Mouse (Mus musculus): Measurements from ENCODE around the gene Sik2. TPM values are rescaled to one million over a fixed set of nuclear protein-coding genes. Genes with fewer than 3 reads are reported as not detected.

Gene Sik2
- total RNA-seq, 2 experiments from 2014 or later = 39.5 to 45.2 TPM

DNA sequence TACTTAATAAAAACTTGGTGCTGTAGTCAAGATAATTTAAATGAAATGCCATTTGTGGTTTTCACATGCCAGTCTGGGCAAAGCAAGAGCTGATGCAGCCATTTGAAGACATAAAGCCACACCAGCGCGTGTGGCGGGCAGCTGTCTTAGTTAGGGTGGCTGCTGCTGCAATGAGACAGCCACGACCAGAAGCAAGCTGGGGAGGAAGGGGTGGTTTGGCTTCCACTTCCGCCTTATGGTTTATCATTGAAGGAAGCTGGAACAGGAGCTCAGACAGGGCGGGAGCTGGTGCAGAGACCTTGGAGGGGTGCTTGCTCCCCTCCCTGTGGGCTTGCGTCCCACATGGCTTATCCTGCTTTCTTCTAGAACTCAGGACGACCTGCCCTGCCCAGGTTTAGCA lies 143.1 kb downstream of the Sik2 start:
- DNase-seq (ENCODE audit: low spot score in 2 of 2) = no peak
- Histone ChIP-seq H3K4me3 (no peak overlapping the region), H3K27ac (no peak overlapping the region)
- TF ChIP-seq CTCF (conservative IDR thresholded peaks at IDR 0.05) = no peak

DNA sequence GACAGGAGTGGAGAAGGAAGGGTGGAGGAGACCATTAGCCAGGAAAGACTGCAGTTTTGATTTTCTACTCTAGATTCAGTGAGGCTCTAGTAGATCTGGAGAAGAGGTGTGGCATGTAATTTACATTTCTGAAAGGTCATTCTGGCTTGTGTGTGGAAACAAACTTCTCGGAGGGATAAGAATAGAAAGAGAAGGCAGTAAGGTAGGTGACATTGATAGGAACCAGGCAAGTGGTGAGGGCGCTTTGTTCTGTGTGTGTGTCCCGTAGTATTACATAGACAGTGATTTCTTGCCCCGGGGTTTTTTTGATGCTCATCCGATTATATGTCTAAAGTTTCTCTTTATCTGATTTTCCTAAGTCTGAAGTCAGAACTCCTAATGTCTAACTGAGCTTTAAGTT lies 144.0 kb downstream of the Sik2 start:
- H3K4me3 ChIP-seq = no peak overlapping the region
- H3K27ac ChIP-seq = no peak overlapping the region
- no peak for TF ChIP-seq CTCF (conservative IDR thresholded peaks at IDR 0.05)
- no peak for DNase-seq (ENCODE audit: low spot score in 2 of 2)

DNA sequence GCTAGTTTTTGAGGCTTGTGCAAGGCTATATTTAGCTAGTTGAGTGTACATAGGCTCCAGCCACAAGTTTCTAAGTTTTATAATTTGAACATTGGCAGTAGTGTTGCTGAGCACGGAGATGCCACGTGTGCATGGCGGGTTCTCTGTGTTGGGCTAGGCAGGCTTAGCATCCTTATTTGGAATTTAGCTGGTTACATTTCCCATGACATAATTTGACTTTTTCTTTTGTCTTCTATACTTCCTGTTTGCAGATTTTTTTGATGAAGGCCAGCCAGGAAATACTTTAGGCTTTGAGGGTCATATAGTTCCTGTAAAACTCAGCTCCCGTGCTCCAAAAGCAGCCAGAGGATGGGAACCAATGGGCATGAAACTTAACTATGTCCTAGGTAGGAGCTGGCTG lies 145.0 kb downstream of the Sik2 start:
- Histone ChIP-seq H3K4me3 (no peak overlapping the region), H3K27ac (no peak overlapping the region)
- no peak for TF ChIP-seq CTCF (conservative IDR thresholded peaks at IDR 0.05)
- DNase-seq (ENCODE audit: low spot score in 2 of 2) = no peak

DNA sequence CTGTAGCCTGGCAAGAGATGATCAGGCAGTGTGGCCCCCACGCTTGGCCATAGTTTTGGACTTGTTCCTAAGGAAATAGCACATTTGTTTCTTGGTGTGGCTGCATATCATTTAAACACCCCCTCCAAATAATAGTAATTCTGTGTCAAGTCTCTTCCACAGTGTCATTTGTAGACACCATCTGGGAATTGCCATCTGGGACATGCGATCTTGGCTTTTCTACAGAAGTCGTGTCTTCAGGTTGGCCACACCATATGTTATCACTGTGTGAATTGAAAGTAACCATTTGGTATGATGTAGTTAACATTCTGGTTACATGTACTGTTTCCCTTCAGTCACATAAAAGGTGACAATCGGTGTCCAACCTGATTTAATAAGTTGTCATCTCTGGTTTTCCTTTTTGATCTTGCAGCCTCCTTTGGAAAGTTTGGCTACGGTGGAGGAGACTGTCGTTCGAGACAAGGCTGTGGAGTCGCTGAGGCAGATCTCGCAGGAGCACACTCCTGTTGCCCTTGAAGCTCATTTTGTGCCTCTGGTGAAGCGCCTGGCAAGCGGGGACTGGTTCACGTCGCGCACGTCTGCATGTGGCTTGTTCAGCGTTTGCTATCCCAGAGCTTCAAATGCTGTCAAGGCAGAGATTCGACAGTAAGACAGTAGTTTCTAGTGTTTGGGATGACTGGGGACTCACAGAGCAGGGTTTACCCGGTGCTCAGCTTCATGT lies 147.6 kb downstream of the Sik2 start:
- Histone ChIP-seq H3K4me3 (no peak overlapping the region), H3K27ac (no peak overlapping the region)
- peak; percentile 55 to 56 for DNase-seq (ENCODE audit: low spot score in 2 of 2)
- TF ChIP-seq CTCF (conservative IDR thresholded peaks at IDR 0.05) = no peak

DNA sequence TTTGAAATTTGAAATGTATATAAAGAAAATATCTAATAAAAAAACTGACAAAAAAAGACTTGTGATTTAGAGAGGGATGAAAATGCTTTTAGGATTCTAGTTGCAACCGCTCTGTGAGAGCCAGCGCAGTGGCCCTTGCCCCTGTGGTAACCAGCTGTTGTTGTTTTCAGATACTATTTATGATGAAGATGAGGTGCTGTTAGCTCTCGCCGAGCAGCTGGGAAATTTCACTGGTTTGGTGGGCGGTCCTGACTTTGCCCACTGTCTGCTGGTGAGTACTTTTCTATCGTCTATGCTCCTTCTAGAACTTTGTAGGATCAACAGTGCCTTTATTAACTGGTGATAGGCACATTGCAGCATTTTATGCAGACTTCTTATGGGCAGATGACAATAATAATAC lies 150.2 kb downstream of the Sik2 start:
- no peak for TF ChIP-seq CTCF (conservative IDR thresholded peaks at IDR 0.05)
- DNase-seq (ENCODE audit: low spot score in 2 of 2) = no peak
- no peak overlapping the region for H3K27ac ChIP-seq
- no peak overlapping the region for H3K4me3 ChIP-seq

DNA sequence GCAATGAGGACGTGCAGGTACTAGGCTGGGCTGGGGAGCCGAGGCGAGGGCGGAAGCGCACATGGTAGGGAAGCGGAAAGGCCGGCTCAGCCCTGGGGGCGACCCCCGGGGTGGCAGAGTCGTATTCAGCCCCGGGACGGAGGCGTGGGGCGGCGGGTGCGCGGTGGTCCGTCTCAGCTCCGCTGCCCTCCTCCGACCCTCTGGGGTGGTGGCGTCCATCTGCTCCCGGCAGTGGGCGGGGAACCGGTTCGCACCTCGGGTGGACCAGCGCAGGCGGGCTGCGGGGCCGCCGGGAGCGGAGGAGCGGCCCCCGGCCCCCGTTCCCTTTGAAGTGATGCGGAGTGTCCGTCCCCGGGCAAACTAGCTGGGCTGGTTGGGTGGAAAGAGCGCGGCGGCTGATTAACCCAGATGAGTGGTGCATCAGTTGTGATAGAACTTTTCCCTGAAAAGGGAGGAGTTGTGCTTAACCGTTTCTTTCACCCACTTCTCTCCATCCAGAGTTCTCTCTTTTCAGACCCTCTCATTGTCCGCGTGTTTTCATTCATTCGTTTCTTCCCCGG lies 151.7 kb downstream of the Sik2 start:
- no peak for DNase-seq (ENCODE audit: low spot score in 2 of 2)
- Histone ChIP-seq H3K4me3 (peak overlapping the region; percentile 89), H3K27ac (peak overlapping the region; percentile 90)
- TF ChIP-seq CTCF (conservative IDR thresholded peaks at IDR 0.05) = no peak

DNA sequence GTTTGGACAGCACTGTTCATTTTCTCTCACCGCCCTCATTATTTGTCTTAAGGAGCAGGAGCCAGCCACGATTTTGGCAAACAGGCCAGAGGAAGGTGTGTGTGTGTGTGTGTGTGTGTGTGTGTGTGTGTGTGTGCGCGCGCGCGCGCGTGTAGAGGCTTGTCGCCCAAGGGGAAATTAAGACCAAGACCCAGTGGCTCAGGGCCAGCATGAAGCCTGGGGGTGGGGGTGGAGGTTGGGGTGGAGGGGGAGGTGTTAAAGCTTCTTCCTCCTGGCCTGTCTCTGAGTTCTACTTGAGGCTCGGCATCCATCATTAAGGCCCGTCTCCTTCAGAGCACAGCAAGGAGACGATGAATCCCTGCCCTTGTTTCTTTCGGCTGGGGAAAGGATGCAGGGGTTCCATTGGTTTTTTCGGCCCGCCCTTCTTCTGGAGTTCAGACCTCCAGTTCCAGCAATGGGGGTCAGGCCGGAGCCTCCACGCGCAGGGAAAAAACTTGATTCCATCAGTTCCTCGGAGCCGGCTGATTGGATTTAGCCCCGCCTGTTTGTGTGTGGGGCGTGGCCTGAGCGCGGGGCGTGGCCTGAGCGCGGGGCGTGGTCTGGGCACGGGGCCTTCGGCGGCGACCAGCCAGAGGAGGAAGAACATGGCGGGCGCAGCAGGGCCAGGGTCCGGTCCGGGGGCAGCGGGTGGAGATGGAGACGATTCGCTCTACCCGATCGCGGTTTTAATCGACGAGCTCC lies 152.4 kb downstream of the Sik2 start:
- no peak for TF ChIP-seq CTCF (conservative IDR thresholded peaks at IDR 0.05)
- Histone ChIP-seq H3K27ac (peak overlapping the region; percentile 90), H3K4me3 (peak overlapping the region; percentile 89)

DNA sequence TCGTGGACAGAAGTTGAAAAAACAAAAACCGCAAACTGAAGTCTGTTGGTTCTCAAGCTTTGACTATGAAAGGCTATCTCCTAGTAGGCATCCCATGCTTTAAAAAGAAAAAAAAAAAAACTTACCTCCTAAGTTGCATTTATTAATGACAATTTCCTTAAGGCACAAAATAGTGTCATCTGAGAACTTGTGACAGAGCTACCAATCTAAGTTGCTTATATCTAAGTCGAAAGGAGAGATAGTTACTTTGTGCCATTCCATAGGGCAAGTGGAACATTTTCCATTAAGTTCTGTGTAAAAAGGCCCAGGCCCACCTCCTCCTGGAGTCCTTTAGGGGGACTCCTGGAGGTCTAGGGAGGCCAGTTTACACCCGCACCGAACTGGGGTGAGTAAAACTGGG lies 153.1 kb downstream of the Sik2 start:
- H3K4me3 ChIP-seq = peak overlapping the region; percentile 89; the same call in 1 of the 2 replicates
- TF ChIP-seq CTCF (conservative IDR thresholded peaks at IDR 0.05) = no peak
- peak overlapping the region; percentile 54; the same call in 1 of the 2 replicates for H3K27ac ChIP-seq
- DNase-seq (ENCODE audit: low spot score in 2 of 2) = no peak

More for the DNA sequence above, 152.4 kb downstream of the Sik2 start:
- peak; percentile 88 to 92 for DNase-seq (ENCODE audit: low spot score in 2 of 2)

DNA sequence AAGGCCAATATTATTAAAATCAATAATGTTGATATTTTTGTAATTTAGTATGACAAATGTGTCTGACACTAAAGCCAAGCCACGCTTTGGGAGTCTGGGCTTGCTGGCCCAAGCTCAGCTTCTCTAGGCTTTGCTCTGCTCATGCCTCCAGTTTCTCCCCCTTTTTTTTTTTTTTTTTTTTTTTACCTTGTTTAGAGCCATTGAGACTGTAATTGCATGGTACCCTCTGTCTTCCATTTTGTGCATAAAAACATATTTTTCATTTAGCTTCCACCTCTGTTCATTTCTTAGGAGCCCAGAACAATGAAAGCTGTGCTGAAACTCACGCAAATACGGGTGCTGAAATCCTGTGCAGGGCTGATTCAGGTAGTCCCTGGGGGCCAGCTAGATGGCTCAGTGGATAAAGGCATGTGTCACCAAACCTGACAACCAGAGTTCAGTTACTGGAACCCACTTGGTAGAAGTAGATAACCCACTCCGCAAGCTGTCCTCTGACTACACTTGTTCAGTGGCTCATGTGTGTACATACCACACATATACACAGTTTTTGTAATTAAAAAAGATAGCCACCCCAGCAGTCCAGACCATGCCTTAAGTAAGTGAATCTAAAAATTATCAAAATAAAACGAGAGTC lies 153.6 kb downstream of the Sik2 start:
- Histone ChIP-seq H3K4me3 (no peak overlapping the region), H3K27ac (no peak overlapping the region)
- DNase-seq (ENCODE audit: low spot score in 2 of 2) = no peak
- TF ChIP-seq CTCF (conservative IDR thresholded peaks at IDR 0.05) = no peak

DNA sequence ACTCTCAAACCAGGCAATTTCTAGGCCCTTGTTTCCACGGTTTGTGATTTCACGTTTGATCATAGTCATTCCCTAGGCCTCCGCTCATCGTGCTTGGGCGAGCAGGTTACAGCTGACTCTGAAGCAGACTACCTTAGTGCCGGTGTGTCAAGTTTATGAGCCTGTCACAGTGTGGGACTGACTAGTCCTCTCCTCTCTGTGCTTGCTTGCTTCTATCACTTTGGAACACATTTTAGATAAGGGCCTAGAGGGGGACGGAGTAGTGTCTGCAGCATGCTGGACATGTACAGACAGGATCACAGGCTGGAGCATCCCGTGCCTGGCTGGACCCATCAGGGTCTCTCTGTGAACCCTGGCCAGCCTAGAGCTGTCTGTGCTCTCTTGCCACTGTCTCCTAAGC lies 154.5 kb downstream of the Sik2 start:
- no peak for TF ChIP-seq CTCF (conservative IDR thresholded peaks at IDR 0.05)
- Histone ChIP-seq H3K27ac (no peak overlapping the region), H3K4me3 (no peak overlapping the region)
- DNase-seq (ENCODE audit: low spot score in 2 of 2) = no peak

DNA sequence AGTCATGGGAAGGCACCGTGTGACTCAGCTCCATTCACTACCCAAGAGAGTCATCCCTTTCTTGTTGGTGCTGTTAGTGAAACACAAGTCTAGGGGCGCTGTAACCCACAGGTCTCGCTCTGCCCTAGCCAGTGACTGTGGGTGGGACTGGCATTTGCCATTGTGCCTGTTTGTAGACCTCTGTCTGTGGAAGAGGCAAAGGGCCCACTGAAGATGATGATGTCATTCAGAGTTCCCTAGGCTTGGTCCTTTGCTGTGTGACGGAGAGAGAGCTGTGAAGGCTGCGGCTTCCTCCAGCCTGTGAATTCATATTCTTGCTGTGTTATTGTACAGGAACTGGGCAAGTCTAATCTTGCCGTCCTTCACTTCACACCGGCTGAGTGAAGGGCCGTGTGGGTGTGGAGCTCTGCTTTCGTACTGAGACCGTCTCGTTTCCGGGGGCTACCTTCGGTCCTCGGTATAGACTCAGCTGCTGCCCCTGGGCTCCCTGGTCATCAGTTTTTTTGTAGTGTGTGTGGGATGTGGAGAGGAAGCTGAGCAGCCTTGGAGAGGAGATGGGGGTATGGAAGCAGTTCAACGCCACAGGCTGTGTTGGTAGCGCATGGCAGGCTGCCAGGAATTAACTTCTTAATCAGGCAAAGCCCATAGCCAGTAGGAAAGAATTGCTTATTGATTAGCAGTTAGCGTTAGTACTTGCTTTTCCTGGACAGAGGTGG lies 156.1 kb downstream of the Sik2 start:
- 0 out of 2 replicates have a peak overlapping the region, but pooled peaks have one; percentile 12 for H3K4me3 ChIP-seq
- H3K27ac ChIP-seq = no peak overlapping the region
- 0 out of 2 replicates have a peak, but pooled peaks have one; percentile 8 for TF ChIP-seq CTCF (conservative IDR thresholded peaks at IDR 0.05)
- no peak for DNase-seq (ENCODE audit: low spot score in 2 of 2)

DNA sequence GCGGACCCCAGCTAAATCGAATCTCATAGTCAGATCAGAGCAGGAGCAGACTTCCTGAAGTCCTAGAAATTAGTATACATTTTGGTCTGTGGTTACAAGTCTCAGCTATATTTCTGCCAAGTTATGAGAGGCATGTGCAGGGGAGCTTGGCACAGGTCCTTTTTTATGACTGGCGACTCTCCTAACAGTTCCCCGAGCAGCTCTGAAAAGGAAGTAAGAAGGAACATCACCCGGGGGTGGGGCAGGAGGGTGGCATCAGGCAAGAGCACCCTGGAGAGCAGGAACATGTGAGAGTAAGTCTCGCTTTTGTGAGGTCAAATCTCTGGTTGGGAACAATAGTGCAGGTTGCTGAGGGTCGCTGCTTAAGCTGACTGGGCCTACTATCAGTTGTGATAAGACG lies 158.2 kb downstream of the Sik2 start:
- Histone ChIP-seq H3K4me3 (no peak overlapping the region), H3K27ac (no peak overlapping the region)
- TF ChIP-seq CTCF (conservative IDR thresholded peaks at IDR 0.05) = no peak
- DNase-seq (ENCODE audit: low spot score in 2 of 2) = no peak

All from layer of hippocampus, adult 2 months (tissue).